Mouse (Mus musculus): ENCODE results near the gene Rpl28.

The Rpl28 gene

GRCm38 (mm10) chr7:4783667-4784268 is 8.9 kb upstream of the Rpl28 start:
- WGBS = 54% methylated on average over 14 of the region's 14 CpGs

- 2% methylated on average over 64 of the region's 64 CpGs for WGBS
Measured at GRCm38 (mm10) chr7:4788499-4789435, 3.9 kb upstream of the Rpl28 start.

- WGBS = 8% methylated on average over 40 of the region's 40 CpGs
Measured at GRCm38 (mm10) chr7:4789436-4789935, 3.2 kb upstream of the Rpl28 start, which contains the start of gene Tmem238. Gene Tmem238, minus strand, starts transcription at chr7:4789656.

- WGBS = under 1% methylated on average over 31 of the region's 31 CpGs
Measured at GRCm38 (mm10) chr7:4793248-4793647, 574 bp downstream of the Rpl28 start.

GRCm38 (mm10) chr7:4793674-4794073 is 1.0 kb downstream of the Rpl28 start:
- WGBS = 34% methylated on average over 4 of the region's 4 CpGs

GRCm38 (mm10) chr7:4794631-4795168 is 2.0 kb downstream of the Rpl28 start:
- WGBS = 72% methylated on average over 3 of the region's 3 CpGs

- WGBS = 58% methylated on average over 7 of the region's 7 CpGs
Measured at GRCm38 (mm10) chr7:4795767-4796433, 3.2 kb downstream of the Rpl28 start.

- WGBS = 87% methylated on average over 7 of the region's 7 CpGs
Measured at GRCm38 (mm10) chr7:4806716-4807115, 14.0 kb downstream of the Rpl28 start.

GRCm38 (mm10) chr7:4811131-4811530 is 18.5 kb downstream of the Rpl28 start:
- 26% methylated on average over 10 of the region's 10 CpGs for WGBS

GRCm38 (mm10) chr7:4811842-4812302 is 19.2 kb downstream of the Rpl28 start:
- WGBS = 2% methylated on average over 36 of the region's 36 CpGs

- under 1% methylated on average over 62 of the region's 62 CpGs for WGBS
Measured at GRCm38 (mm10) chr7:4812303-4813104, 19.8 kb downstream of the Rpl28 start, which contains the start of gene Ube2s. Gene Ube2s, minus strand, starts transcription at chr7:4812590.

GRCm38 (mm10) chr7:4813105-4813791 is 20.6 kb downstream of the Rpl28 start:
- WGBS = 20% methylated on average over 8 of the region's 8 CpGs

- 88% methylated on average over 7 of the region's 7 CpGs for WGBS
Measured at GRCm38 (mm10) chr7:4820925-4821324, 28.3 kb downstream of the Rpl28 start.

GRCm38 (mm10) chr7:4821690-4822089 is 29.0 kb downstream of the Rpl28 start:
- 37% methylated on average over 4 of the region's 4 CpGs for WGBS

- WGBS = 74% methylated on average over 6 of the region's 6 CpGs
Measured at GRCm38 (mm10) chr7:4822162-4822907, 29.7 kb downstream of the Rpl28 start.

GRCm38 (mm10) chr7:4825365-4825764 is 32.7 kb downstream of the Rpl28 start:
- 64% methylated on average over 4 of the region's 4 CpGs for WGBS

- 33% methylated on average over 12 of the region's 12 CpGs for WGBS
Measured at GRCm38 (mm10) chr7:4830476-4830875, 37.8 kb downstream of the Rpl28 start.

GRCm38 (mm10) chr7:4835631-4836327 is 43.1 kb downstream of the Rpl28 start:
- 18% methylated on average over 34 of the region's 34 CpGs for WGBS

- under 1% methylated on average over 50 of the region's 51 CpGs for WGBS
Measured at GRCm38 (mm10) chr7:4836351-4836792, 43.7 kb downstream of the Rpl28 start.
